Mouse (Mus musculus): ENCODE results near the gene Hif3a. TPM values are rescaled to one million over a fixed set of nuclear protein-coding genes. Genes with fewer than 3 reads are reported as not detected.

Gene Hif3a
- polyA plus RNA-seq, 1 experiment = 1.9 TPM

DNA sequence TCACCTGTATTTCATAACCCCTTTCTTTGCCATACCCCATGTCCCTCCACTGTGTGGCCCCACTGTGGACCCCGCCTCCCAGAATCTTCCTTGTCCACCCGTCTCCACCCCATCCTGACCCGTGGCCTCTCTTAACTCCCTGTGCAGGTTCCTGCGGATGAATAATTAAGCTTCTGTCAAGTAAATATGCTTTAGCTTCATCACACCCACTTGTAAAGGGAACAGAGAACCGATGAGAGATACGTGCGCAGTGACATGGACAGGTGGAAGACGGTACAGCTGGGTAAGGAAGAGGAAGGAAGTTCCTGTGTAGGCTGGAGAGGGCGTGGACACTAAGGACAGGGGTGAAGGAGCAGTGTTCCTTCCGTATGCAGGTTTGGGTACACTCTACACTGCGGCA is 618 bp upstream of the Hif3a start:
- Histone ChIP-seq H3K27me3 (ENCODE audit: control insufficient read depth, insufficient read depth, low read length) (no peaks in the 10 kb centered on the region), H3K27ac (ENCODE audit: insufficient read depth, low read length) (no peak overlapping the region), H3K4me3 (ENCODE audit: extremely low read depth, insufficient read depth, insufficient read length) (no peak overlapping the region), H3K36me3 (ENCODE audit: control insufficient read depth, insufficient read depth, low read length) (no peaks in the 10 kb centered on the region), H3K4me1 (ENCODE audit: control insufficient read depth, insufficient read depth, insufficient read length) (peaks cover 30% of the 10 kb centered on the region)
- DNase-seq (ENCODE audit: low read depth in 1 of 2, low spot score in 2 of 2) = peak in 1 of 2 experiments; percentile 18
- TF ChIP-seq POLR2A (IDR thresholded peaks at IDR 0.05; ENCODE audit: low read depth, low read length) = no peak
- TF ChIP-seq CTCF (IDR thresholded peaks at IDR 0.05; ENCODE audit: extremely low read depth, insufficient read depth, insufficient read length, insufficient replicate concordance) = no peak
- 13% methylated on average over 11 of the region's 11 CpGs for WGBS

DNA sequence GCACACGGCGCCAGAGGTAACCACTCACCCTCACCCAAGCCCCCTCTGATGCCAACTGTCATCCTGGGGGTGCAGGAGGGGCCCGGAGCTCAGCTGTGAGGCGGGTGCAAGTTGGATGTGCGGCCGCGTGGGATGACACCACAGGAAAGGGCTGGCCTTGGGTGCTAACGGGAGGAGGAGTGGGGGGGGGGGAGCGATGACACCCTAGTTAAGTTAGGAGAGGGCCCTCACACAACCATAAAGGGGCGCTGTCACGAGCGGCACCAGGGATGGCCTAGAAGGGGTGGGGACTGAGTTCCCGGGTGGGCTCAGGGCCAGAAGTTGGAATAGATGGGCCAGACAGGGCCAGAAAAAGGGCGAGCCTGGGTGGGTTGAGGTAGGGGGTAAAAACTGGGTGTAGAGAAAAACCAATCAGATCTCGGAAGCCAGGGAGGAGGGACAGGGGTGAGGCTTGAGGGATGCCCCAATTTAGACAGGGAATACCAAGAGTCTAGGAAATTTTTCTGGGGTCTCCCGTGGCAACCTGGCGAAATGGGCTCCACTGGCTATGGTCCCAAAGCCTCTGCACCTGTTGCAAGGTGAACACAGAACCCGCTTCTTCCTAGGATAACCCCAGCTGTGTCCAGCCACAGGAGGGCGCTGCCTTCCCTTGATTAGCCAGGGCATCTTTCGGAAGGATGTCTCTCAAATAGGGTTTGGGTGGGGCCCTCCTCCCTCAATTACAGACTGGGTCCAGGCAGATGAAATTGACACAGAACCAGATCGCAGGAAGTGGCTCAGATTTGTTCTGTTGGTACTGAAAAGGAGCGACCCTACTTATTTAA is 1.2 kb downstream of the Hif3a start:
- Histone ChIP-seq H3K4me3 (ENCODE audit: extremely low read depth, insufficient read depth, insufficient read length) (no peak overlapping the region), H3K4me1 (ENCODE audit: control insufficient read depth, insufficient read depth, insufficient read length) (peaks cover 37% of the 10 kb centered on the region)

DNA sequence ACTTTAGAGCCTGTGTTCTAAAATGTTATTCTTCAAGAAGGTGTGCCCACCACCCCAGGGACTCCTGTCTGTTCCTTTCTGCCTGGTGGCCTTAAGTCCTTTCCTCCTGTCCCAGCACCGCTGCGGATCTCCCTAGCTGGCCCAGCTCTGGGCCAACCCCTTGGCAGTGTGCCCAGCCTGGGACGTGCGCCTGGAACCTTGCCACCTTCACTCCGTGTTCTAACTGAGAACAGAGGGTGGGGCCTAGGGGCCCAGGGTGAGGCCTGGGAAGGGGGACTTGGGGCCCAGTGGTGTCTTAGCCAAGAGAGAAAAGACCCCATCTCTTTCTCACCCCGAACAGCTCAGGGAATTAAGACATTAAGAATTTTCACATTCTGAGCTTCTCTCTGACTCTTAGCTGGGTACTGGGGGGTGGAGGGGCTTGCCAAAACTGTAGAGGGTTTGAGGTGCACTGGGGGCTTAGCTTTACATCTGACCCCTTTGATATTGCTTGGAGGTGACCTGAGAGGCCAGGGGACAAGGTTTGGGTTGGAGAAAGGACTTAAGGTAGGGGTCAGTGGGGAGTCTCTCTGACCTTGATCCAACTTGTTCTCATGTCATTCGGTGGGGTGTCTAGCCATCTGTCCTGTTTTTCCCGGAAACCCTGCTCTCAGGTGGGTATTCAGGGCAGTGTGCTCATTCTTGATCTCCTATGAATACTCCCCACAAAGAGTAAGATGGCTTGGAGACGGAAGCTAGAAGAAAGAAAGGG is 2.0 kb downstream of the Hif3a start:
- Histone ChIP-seq H3K27me3 (ENCODE audit: control insufficient read depth, insufficient read depth, low read length) (no peaks in the 10 kb centered on the region), H3K4me3 (ENCODE audit: extremely low read depth, insufficient read depth, insufficient read length) (no peak overlapping the region), H3K4me1 (ENCODE audit: control insufficient read depth, insufficient read depth, insufficient read length) (peaks cover 38% of the 10 kb centered on the region), H3K27ac (ENCODE audit: insufficient read depth, low read length) (peak overlapping the region; percentile 52), H3K36me3 (ENCODE audit: control insufficient read depth, insufficient read depth, low read length) (no peaks in the 10 kb centered on the region)
- no peak for TF ChIP-seq POLR2A (IDR thresholded peaks at IDR 0.05; ENCODE audit: low read depth, low read length)
- no peak for TF ChIP-seq CTCF (IDR thresholded peaks at IDR 0.05; ENCODE audit: extremely low read depth, insufficient read depth, insufficient read length, insufficient replicate concordance)
- WGBS = 22% methylated on average over 9 of the region's 9 CpGs
- peak in 1 of 2 experiments; percentile 45 for DNase-seq (ENCODE audit: low read depth in 1 of 2, low spot score in 2 of 2)

More for the DNA sequence above, 1.2 kb downstream of the Hif3a start:
- TF ChIP-seq CTCF (IDR thresholded peaks at IDR 0.05; ENCODE audit: extremely low read depth, insufficient read depth, insufficient read length, insufficient replicate concordance) (no peak), POLR2A (IDR thresholded peaks at IDR 0.05; ENCODE audit: low read depth, low read length) (no peak)
- Histone ChIP-seq H3K27ac (ENCODE audit: insufficient read depth, low read length) (peak overlapping the region; percentile 52; the same call in 1 of the 2 replicates), H3K36me3 (ENCODE audit: control insufficient read depth, insufficient read depth, low read length) (no peaks in the 10 kb centered on the region), H3K27me3 (ENCODE audit: control insufficient read depth, insufficient read depth, low read length) (no peaks in the 10 kb centered on the region)
- no peak for DNase-seq (ENCODE audit: low read depth in 1 of 2, low spot score in 2 of 2)
- WGBS = 53% methylated on average over 21 of the region's 22 CpGs

DNA sequence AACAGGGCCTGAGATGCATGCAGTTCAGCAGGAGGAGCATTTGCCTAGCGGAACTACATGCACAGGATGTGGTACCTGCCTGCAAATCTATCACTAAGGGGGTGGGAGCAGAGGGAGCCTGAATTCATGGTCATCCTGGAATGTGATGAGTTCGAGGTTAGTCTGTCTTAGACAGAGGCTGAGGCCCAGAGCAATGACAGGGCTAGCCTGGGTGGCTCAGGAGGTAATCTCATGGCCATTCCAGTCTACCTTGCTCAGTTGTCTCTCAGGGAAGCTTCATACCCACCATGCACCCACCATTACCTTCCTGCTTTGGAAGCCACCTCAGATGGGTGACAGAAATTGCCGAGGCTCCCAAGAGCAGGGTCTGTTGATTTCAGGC is 2.8 kb downstream of the Hif3a start:
- 34% methylated on average over 3 of the region's 3 CpGs for WGBS

DNA sequence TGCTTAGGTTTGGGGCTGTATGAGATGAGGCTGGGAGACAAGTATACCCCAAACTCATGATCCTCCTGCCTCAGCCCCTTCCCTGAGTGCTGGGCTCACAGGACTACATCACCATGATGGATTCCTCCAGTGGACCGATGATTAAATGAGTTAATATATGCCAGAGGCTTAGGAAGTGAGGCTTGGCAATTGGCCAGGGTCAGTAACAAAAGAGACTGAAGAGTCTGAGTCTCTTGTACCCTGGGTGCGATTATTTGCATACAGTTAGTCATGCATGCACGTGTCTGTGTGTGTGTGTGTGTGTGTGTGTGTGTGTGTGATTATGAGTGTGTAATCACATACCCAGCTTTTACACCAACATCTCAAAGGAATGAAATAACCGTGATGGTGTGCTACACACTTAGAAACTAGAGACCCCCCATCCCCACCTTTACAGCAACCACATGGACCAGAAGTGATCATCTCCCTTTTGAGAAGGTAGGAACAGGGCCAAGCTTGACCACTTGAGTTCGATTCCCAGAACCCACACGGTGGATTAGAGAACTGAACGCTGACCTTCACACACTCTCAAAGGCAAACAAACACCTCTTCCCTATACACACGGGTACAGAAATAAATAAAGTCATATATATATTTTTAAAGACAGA is 3.3 kb downstream of the Hif3a start:
- H3K4me3 ChIP-seq (ENCODE audit: extremely low read depth, insufficient read depth, insufficient read length) = no peak overlapping the region
- H3K27me3 ChIP-seq (ENCODE audit: control insufficient read depth, insufficient read depth, low read length) = no peaks in the 10 kb centered on the region
- WGBS = 22% methylated on average over 8 of the region's 8 CpGs
- peaks cover 38% of the 10 kb centered on the region for H3K4me1 ChIP-seq (ENCODE audit: control insufficient read depth, insufficient read depth, insufficient read length)
- H3K36me3 ChIP-seq (ENCODE audit: control insufficient read depth, insufficient read depth, low read length) = no peaks in the 10 kb centered on the region
- DNase-seq (ENCODE audit: low read depth in 1 of 2, low spot score in 2 of 2) = peak; percentile 59 to 76
- TF ChIP-seq POLR2A (IDR thresholded peaks at IDR 0.05; ENCODE audit: low read depth, low read length) (no peak), CTCF (IDR thresholded peaks at IDR 0.05; ENCODE audit: extremely low read depth, insufficient read depth, insufficient read length, insufficient replicate concordance) (no peak)
- peak overlapping the region; percentile 91 for H3K27ac ChIP-seq (ENCODE audit: insufficient read depth, low read length)

More for the DNA sequence above, 2.8 kb downstream of the Hif3a start:
- H3K27ac ChIP-seq (ENCODE audit: insufficient read depth, low read length) = peak overlapping the region; percentile 52
- H3K36me3 ChIP-seq (ENCODE audit: control insufficient read depth, insufficient read depth, low read length) = no peaks in the 10 kb centered on the region
- H3K4me3 ChIP-seq (ENCODE audit: extremely low read depth, insufficient read depth, insufficient read length) = no peak overlapping the region
- no peaks in the 10 kb centered on the region for H3K27me3 ChIP-seq (ENCODE audit: control insufficient read depth, insufficient read depth, low read length)
- peak in 1 of 2 experiments; percentile 17 for DNase-seq (ENCODE audit: low read depth in 1 of 2, low spot score in 2 of 2)
- peaks cover 38% of the 10 kb centered on the region for H3K4me1 ChIP-seq (ENCODE audit: control insufficient read depth, insufficient read depth, insufficient read length)
- no peak for TF ChIP-seq POLR2A (IDR thresholded peaks at IDR 0.05; ENCODE audit: low read depth, low read length)
- TF ChIP-seq CTCF (IDR thresholded peaks at IDR 0.05; ENCODE audit: extremely low read depth, insufficient read depth, insufficient read length, insufficient replicate concordance) = no peak

DNA sequence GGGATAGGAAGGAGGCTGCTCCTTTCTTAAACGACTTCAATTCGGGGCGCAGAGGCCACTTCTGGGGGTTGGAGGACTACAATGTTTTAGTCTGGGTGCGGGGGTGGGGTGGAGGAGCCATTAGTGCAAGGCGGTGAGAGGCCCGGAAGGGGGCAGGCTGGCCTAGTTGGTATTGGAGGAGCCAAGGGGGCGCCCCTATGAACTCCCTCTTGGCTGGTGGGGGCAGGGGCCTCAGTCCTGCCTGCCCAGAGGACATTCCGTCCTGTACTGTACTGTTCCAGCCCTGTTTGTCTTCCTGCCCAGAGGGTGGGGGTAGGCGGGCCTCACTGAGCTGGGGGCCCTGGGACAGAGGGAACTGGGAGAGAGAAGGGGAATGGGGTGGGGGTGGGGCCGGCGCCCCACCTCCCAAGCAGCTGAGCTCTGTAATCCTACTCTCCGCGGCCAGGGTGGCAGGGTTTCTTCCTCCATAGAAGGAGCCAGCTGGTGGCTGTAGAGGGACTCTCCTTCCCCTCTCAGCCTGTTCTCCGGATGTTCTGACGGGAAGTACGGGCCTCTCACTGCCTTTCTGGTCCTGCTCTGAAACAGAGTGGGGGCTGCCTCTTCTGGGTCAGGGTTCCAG is 4.0 kb downstream of the Hif3a start:
- peaks cover 38% of the 10 kb centered on the region for H3K4me1 ChIP-seq (ENCODE audit: control insufficient read depth, insufficient read depth, insufficient read length)
- H3K27ac ChIP-seq (ENCODE audit: insufficient read depth, low read length) = peak overlapping the region; percentile 91
- no peak overlapping the region; the same call in 1 of the 2 replicates for H3K4me3 ChIP-seq (ENCODE audit: extremely low read depth, insufficient read depth, insufficient read length)
- TF ChIP-seq POLR2A (IDR thresholded peaks at IDR 0.05; ENCODE audit: low read depth, low read length) = no peak
- TF ChIP-seq CTCF (IDR thresholded peaks at IDR 0.05; ENCODE audit: extremely low read depth, insufficient read depth, insufficient read length, insufficient replicate concordance) = peak; percentile 13; the same call in 1 of the 2 replicates
- no peaks in the 10 kb centered on the region for H3K27me3 ChIP-seq (ENCODE audit: control insufficient read depth, insufficient read depth, low read length)
- DNase-seq (ENCODE audit: low read depth in 1 of 2, low spot score in 2 of 2) = peak; percentile 40 to 70
- no peaks in the 10 kb centered on the region for H3K36me3 ChIP-seq (ENCODE audit: control insufficient read depth, insufficient read depth, low read length)
- 8% methylated on average over 15 of the region's 16 CpGs for whole genome bisulfite sequencing
